Mouse (Mus musculus) forebrain, embryonic 16.5 days (tissue): ENCODE results near the gene Ppm1m. TPM values are rescaled to one million over a fixed set of nuclear protein-coding genes. Genes with fewer than 3 reads are reported as not detected.

ENCODE experiments used
- microRNA counts: library from miRNA; unstranded; fragments of <30 nt; microRNA quantifications from one replicate; lab custom pipeline; 2016
- microRNA-seq: library from miRNA; unstranded; fragments of <30 nt; microRNA quantifications from one replicate; pipeline ENCODE4, GENCODE M21; 2017
- polyA plus RNA-seq: library from polyadenylated mRNA; unstranded; fragments of >200 nt; fragmentation: Nextera tagmentation; extraction: Ambion mirVana; gene quantifications from 2 replicates; pipeline ENCODE4 v1.2.1, GENCODE M21; 2015

The Ppm1m gene
- polyA plus RNA-seq, 1 experiment from 2014 or later: 14.0 TPM

MicroRNA genes within 50 kb of the gene (microRNA counts, 519-probe panel; counts per million panel counts)
- 4,675 counts per million, percentile 98 among the panel's probes with 10 or more counts for microRNA mmu-let-7g (lab: Ali Mortazavi, UCI)

Small RNA genes within 50 kb of the gene (microRNA-seq; reads per million reads assigned to microRNA genes)
- gene Mir135a-1 (178 reads per million, percentile 61 among the genes with 10 or more reads in this experiment), gene Mirlet7g (82,307 reads per million, percentile 100 among the genes with 10 or more reads in this experiment)

Other genes with a start within 250 kb of the Ppm1m start
- gene Col6a5, start 239.1 kb downstream of the Ppm1m start, polyA plus RNA-seq: 0.16 and 0.28 TPM in 2 replicates
- 0.70 and 1.1 TPM in 2 replicates for gene Col6a4, start 103.0 kb downstream of the Ppm1m start, polyA plus RNA-seq
- gene Glyctk, start 41.6 kb downstream of the Ppm1m start, polyA plus RNA-seq: 2.2 and 3.0 TPM in 2 replicates
- 37.3 and 41.6 TPM in 2 replicates for gene Wdr82, start 28.8 kb downstream of the Ppm1m start, polyA plus RNA-seq
- 56.6 and 58.7 TPM in 2 replicates for gene Twf2, start 3.4 kb upstream of the Ppm1m start, polyA plus RNA-seq
- not detected in 2 replicates for gene Tlr9, start 22.9 kb upstream of the Ppm1m start, polyA plus RNA-seq
- gene Alas1, start 48.9 kb upstream of the Ppm1m start, polyA plus RNA-seq: 101 and 109 TPM in 2 replicates
- 10.5 and 11.6 TPM in 2 replicates for gene Poc1a, start 81.3 kb upstream of the Ppm1m start, polyA plus RNA-seq
- gene Dusp7, start 168.9 kb upstream of the Ppm1m start, polyA plus RNA-seq: 9.0 and 10.3 TPM in 2 replicates
- 564 and 591 TPM in 2 replicates for gene Rpl29, start 229.7 kb upstream of the Ppm1m start, polyA plus RNA-seq
- 31.5 and 31.7 TPM in 2 replicates for gene Acy1, start 238.6 kb upstream of the Ppm1m start, polyA plus RNA-seq
- gene Abhd14b, start 247.7 kb upstream of the Ppm1m start, polyA plus RNA-seq: 6.2 and 7.7 TPM in 2 replicates
- 72.3 and 81.9 TPM in 2 replicates for gene Abhd14a, start 247.9 kb upstream of the Ppm1m start, polyA plus RNA-seq